Mouse (Mus musculus) lung, postnatal 0 days (tissue): ENCODE measurements around the gene Pgpep1.

ENCODE experiments used
- CTCF ChIP-seq: IDR thresholded peaks from 2 replicates; pipeline ENCODE4 v1.5.1; 2016; ENCODE audit warnings: antibody characterized with exemption, mild to moderate bottlenecking
- EP300 ChIP-seq: IDR thresholded peaks from 2 replicates; pipeline ENCODE4 v1.6.1; 2016; ENCODE audit warnings: antibody characterized with exemption, mild to moderate bottlenecking, control low read depth

GRCm38 (mm10) chr8:70630532-70631381 is 29.4 kb downstream of the Pgpep1 start:
- TF ChIP-seq CTCF (no peak), EP300 (no peak)
